Mouse (Mus musculus) embryo, embryonic 11 days (tissue): Measurements from ENCODE around the gene Pik3cg.

ENCODE experiments used
- DNase-seq: peaks from one replicate; pipeline ENCODE4 v3.0.0-alpha.2; 2015

Gene Pik3cg

GRCm38 (mm10) chr12:32138831-32139230, 69.6 kb downstream of the Pik3cg start:
- no peak for DNase-seq

GRCm38 (mm10) chr12:32138362-32138761, 70.1 kb downstream of the Pik3cg start:
- no peak for DNase-seq

- DNase-seq, result no peak
These were observed 70.9 kb downstream of the Pik3cg start for GRCm38 (mm10) chr12:32137542-32137941.

GRCm38 (mm10) chr12:32127599-32128507, 80.6 kb downstream of the Pik3cg start:
- DNase-seq, result peak; percentile 39

DNA sequence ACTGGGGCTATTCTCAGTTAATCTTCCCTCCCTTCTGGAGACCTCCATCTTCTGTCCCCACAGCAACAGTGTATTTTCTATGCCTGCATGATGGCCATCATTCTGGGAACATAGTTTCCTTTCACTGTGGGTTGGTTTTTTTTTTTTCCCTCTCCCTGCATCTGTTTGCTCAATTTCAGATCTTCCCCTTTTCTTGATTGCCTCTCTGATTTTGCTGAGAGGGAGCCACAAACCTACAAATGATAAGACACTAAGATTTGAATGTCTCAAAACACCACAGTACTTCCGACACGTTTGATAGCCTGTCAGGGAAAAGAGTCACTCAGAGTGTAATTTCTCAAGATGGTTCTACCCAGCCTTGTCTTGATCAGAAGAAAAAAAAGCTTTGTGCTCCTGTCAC, 81.3 kb downstream of the Pik3cg start:
- no peak for DNase-seq

- DNase-seq, result no peak
These were observed 84.0 kb downstream of the Pik3cg start for GRCm38 (mm10) chr12:32124456-32124855.

- no peak for DNase-seq
These were observed 84.4 kb downstream of the Pik3cg start for GRCm38 (mm10) chr12:32124030-32124429.

DNA sequence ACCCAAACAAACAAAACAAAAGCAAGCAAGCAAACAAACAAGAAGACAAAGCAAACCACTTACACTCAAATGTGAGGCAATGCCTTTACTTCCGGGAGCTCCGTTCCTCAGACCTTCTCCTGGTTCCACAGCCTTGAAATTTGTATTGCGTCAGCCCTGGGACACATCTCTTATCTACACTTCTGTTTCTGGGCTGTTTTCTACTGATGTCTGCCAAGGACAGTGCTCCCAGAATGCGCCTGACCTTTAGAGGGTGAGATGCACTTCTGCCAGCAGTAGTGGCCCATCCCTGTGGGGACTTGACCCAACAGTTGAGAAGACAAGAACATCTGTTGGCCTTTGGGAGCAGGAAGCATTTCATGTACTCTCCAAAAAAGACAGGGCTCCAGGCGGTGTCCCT, 84.9 kb downstream of the Pik3cg start:
- no peak for DNase-seq
